Mouse (Mus musculus) CH12.LX (cell line): Measurements from ENCODE around the gene Plch1. TPM values are rescaled to one million over a fixed set of nuclear protein-coding genes. Genes with fewer than 3 reads are reported as not detected.

Source experiments
- DNase-seq: peaks from one replicate; pipeline ENCODE4 v3.0.0-alpha.2; 2013; ENCODE audit errors: extremely low read depth
- H3K27ac ChIP-seq: 2 replicates; pipeline ENCODE4 v1.5.1; 2012; ENCODE audit warnings: low read depth, mild to moderate bottlenecking, control low read depth, moderate library complexity; ENCODE audit not compliant: insufficient read depth
- H3K27me3 ChIP-seq: replicated peaks from 2 replicates; pipeline ENCODE3; 2012; ENCODE audit warnings: inconsistent platforms
- H3K36me3 ChIP-seq, 2 experiments: replicated peaks in 1 of 2; 2 replicates each; pipeline versions ENCODE3 to v1.6.1; 2012; ENCODE audit warnings: inconsistent platforms in 1 of 2, low read length in 1 of 2, mild to moderate bottlenecking in 1 of 2, mixed read lengths in 1 of 2, moderate library complexity in 1 of 2; ENCODE audit not compliant: control insufficient read depth in 1 of 2, insufficient read depth in 1 of 2
- H3K4me1 ChIP-seq, 2 experiments: 2 replicates each; pipeline ENCODE4 v1.6.1; 2012; ENCODE audit warnings: inconsistent platforms in 1 of 2, moderate library complexity in 1 of 2; ENCODE audit not compliant: insufficient read depth in 2 of 2, control insufficient read depth in 1 of 2
- H3K4me2 ChIP-seq: 2 replicates; pipeline ENCODE4 v1.6.1; 2012; ENCODE audit warnings: low read depth, mild to moderate bottlenecking, control low read depth; ENCODE audit not compliant: poor library complexity, insufficient read depth, severe bottlenecking
- H3K4me3 ChIP-seq, 3 experiments: fragments of 150-350 bp in 1 of 3; sonication (generic) in 1 of 3; replicated peaks in 1 of 3; 2 replicates each; pipeline versions ENCODE3 to v1.5.1; 2011 to 2012; ENCODE audit warnings: low read depth in 2 of 3, low read length in 2 of 3, mild to moderate bottlenecking in 2 of 3, moderate library complexity in 2 of 3, control low read depth in 1 of 3, improper control_type of control experiment in 1 of 3, inconsistent platforms in 1 of 3, mixed read lengths in 1 of 3; ENCODE audit not compliant: poor library complexity in 1 of 3
- H3K79me2 ChIP-seq: replicated peaks from 2 replicates; pipeline ENCODE4 v1.6.1; 2012; ENCODE audit warnings: mild to moderate bottlenecking, moderate library complexity; ENCODE audit not compliant: control insufficient read depth, poor library complexity, insufficient read depth, severe bottlenecking; ENCODE audit errors: extremely low read depth
- H3K9ac ChIP-seq: 2 replicates; pipeline ENCODE4 v1.6.1; 2012; ENCODE audit warnings: low read depth, mild to moderate bottlenecking, control low read depth, moderate library complexity; ENCODE audit not compliant: insufficient read depth
- H3K9me3 ChIP-seq: replicated peaks from 2 replicates; pipeline ENCODE3; 2012; ENCODE audit warnings: low read length, inconsistent platforms, mixed read lengths
- BHLHE40 ChIP-seq: IDR thresholded peaks from 2 replicates; pipeline ENCODE4 v1.6.1; 2011; ENCODE audit warnings: mild to moderate bottlenecking, low read depth, low read length, improper control_type of control experiment
- ELF1 ChIP-seq: IDR thresholded peaks from 2 replicates; pipeline ENCODE4 v1.6.1; 2014; ENCODE audit warnings: low read depth, mild to moderate bottlenecking, inconsistent platforms, low read length, improper control_type of control experiment
- EP300 ChIP-seq: IDR thresholded peaks from 2 replicates; pipeline ENCODE4 v1.6.1; 2011; ENCODE audit warnings: low read length, improper control_type of control experiment
- GABPA ChIP-seq: IDR thresholded peaks from 2 replicates; pipeline ENCODE4 v1.6.1; 2012; ENCODE audit warnings: low read depth, low read length, improper control_type of control experiment, inconsistent platforms; ENCODE audit not compliant: insufficient replicate concordance
- IRF4 ChIP-seq: IDR thresholded peaks from 2 replicates; pipeline ENCODE4 v1.6.1; 2014; ENCODE audit warnings: low read depth, mild to moderate bottlenecking, inconsistent platforms, low read length, improper control_type of control experiment
- JUN ChIP-seq: IDR thresholded peaks from 2 replicates; pipeline ENCODE4 v1.6.1; 2011; ENCODE audit warnings: low read depth, mild to moderate bottlenecking, low read length, improper control_type of control experiment, moderate library complexity; ENCODE audit not compliant: insufficient read depth
- JUND ChIP-seq: conservative IDR thresholded peaks from 2 replicates; pipeline ENCODE4 v1.6.1; 2011; ENCODE audit warnings: low read depth, low read length, improper control_type of control experiment
- dilution Hi-C: fragments of 300-500 bp; cut with MboI; formaldehyde crosslinking; loops from 2 replicates; pipeline ENCODE4 v1.14.3; 2020; ENCODE audit warnings: low sequenced_read_pairs; ENCODE audit not compliant: extremely low pct_unique_long_range_greater_than_20kb, extremely low pct_ligation_motif_present
- in situ Hi-C: fragments of 300-500 bp; cut with MboI; formaldehyde crosslinking; loops from 3 replicates; pipeline ENCODE4 v1.14.3; 2019; ENCODE audit warnings: low sequenced_read_pairs, low pct_ligation_motif_present, low pct_unique_long_range_greater_than_20kb, mixed read lengths
- polyA plus RNA-seq: library from polyadenylated mRNA; unstranded; fragments of >175 nt; gene quantifications from 2 replicates; pipeline ENCODE4 v1.2.1, GENCODE M21; 2012; ENCODE audit warnings: low read depth; ENCODE audit not compliant: insufficient read length
- total RNA-seq, 2 experiments: library from RNA; depleted of rRNA; stranded (reverse); fragments of 300-350 nt in 1 of 2; fragments of >200 nt in 1 of 2; gene quantifications; 2 replicates each; pipeline ENCODE4 v1.2.3; 2012 to 2014

Gene Plch1
- total and polyA plus RNA-seq, 3 experiments = 0.51 to 0.80 (median 0.59) TPM

GRCm38 (mm10) chr3:63865069-63865468 is 34.2 kb downstream of the Plch1 start:
- TF ChIP-seq ELF1 (no peak), BHLHE40 (no peak)
- no peak overlapping the region for H3K4me2 ChIP-seq
- no peak overlapping the region for H3K9ac ChIP-seq
- H3K9me3 ChIP-seq = no peaks in the 10 kb centered on the region
- H3K4me1 ChIP-seq = no peaks in the 10 kb centered on the region
- H3K79me2 ChIP-seq = no peaks in the 10 kb centered on the region
- no peak overlapping the region for H3K4me3 ChIP-seq
- H3K27me3 ChIP-seq = no peaks in the 10 kb centered on the region
- no peaks in the 10 kb centered on the region for H3K36me3 ChIP-seq
- in situ Hi-C loops (loop anchor here (10.0 kb wide), 1 partner anchor 310 kb away; no protein-coding TSS in a partner anchor), dilution Hi-C loops (no loop called here)
- no peak for DNase-seq
- no peak overlapping the region for H3K27ac ChIP-seq

GRCm38 (mm10) chr3:63862716-63863115 is 36.6 kb downstream of the Plch1 start:
- H3K27ac ChIP-seq = no peak overlapping the region
- no peaks in the 10 kb centered on the region for H3K27me3 ChIP-seq
- in situ Hi-C loops (loop anchor here (10.0 kb wide), 1 partner anchor 308 kb away; no protein-coding TSS in a partner anchor), dilution Hi-C loops (no loop called here)
- TF ChIP-seq JUND (no peak), GABPA (no peak), IRF4 (no peak)
- no peaks in the 10 kb centered on the region for H3K9me3 ChIP-seq
- no peak overlapping the region for H3K4me2 ChIP-seq
- DNase-seq = no peak
- H3K36me3 ChIP-seq = no peaks in the 10 kb centered on the region
- H3K4me1 ChIP-seq = no peaks in the 10 kb centered on the region
- H3K4me3 ChIP-seq = no peak overlapping the region
- no peak overlapping the region for H3K9ac ChIP-seq
- H3K79me2 ChIP-seq = no peaks in the 10 kb centered on the region

- DNase-seq = no peak
- Histone ChIP-seq H3K4me1 (no peaks in the 10 kb centered on the region), H3K4me3 (no peak overlapping the region), H3K27me3 (no peaks in the 10 kb centered on the region)
- TF ChIP-seq EP300 (no peak), JUN (no peak), ELF1 (no peak)
- TF ChIP-seq, all 38 proteins: peak for 0
- Histone ChIP-seq H3K36me3 (no peaks in the 10 kb centered on the region), H3K27ac (no peak overlapping the region), H3K9ac (no peak overlapping the region), H3K9me3 (no peaks in the 10 kb centered on the region), H3K4me2 (no peak overlapping the region), H3K79me2 (no peaks in the 10 kb centered on the region)
- in situ Hi-C loops (no loop called here), dilution Hi-C loops (no loop called here)
These were observed 46.4 kb downstream of the Plch1 start for GRCm38 (mm10) chr3:63852828-63853227.
